Mouse (Mus musculus) CH12.LX (cell line): ENCODE measurements around the gene Tubb5. TPM values are rescaled to one million over a fixed set of nuclear protein-coding genes. Genes with fewer than 3 reads are reported as not detected.

Experiments
- DNase-seq: peaks from one replicate; pipeline ENCODE4 v3.0.0-alpha.2; 2013; ENCODE audit errors: extremely low read depth
- H3K27ac ChIP-seq: 2 replicates; pipeline ENCODE4 v1.5.1; 2012; ENCODE audit warnings: low read depth, mild to moderate bottlenecking, control low read depth, moderate library complexity; ENCODE audit not compliant: insufficient read depth
- H3K27me3 ChIP-seq: replicated peaks from 2 replicates; pipeline ENCODE3; 2012; ENCODE audit warnings: inconsistent platforms
- H3K36me3 ChIP-seq, 2 experiments: replicated peaks in 1 of 2; 2 replicates each; pipeline versions ENCODE3 to v1.6.1; 2012; ENCODE audit warnings: inconsistent platforms in 1 of 2, low read length in 1 of 2, mild to moderate bottlenecking in 1 of 2, mixed read lengths in 1 of 2, moderate library complexity in 1 of 2; ENCODE audit not compliant: control insufficient read depth in 1 of 2, insufficient read depth in 1 of 2
- H3K4me1 ChIP-seq, 2 experiments: 2 replicates each; pipeline ENCODE4 v1.6.1; 2012; ENCODE audit warnings: inconsistent platforms in 1 of 2, moderate library complexity in 1 of 2; ENCODE audit not compliant: insufficient read depth in 2 of 2, control insufficient read depth in 1 of 2
- H3K4me2 ChIP-seq: 2 replicates; pipeline ENCODE4 v1.6.1; 2012; ENCODE audit warnings: low read depth, mild to moderate bottlenecking, control low read depth; ENCODE audit not compliant: poor library complexity, insufficient read depth, severe bottlenecking
- H3K4me3 ChIP-seq, 3 experiments: fragments of 150-350 bp in 1 of 3; sonication (generic) in 1 of 3; replicated peaks in 1 of 3; 2 replicates each; pipeline versions ENCODE3 to v1.5.1; 2011 to 2012; ENCODE audit warnings: low read depth in 2 of 3, low read length in 2 of 3, mild to moderate bottlenecking in 2 of 3, moderate library complexity in 2 of 3, control low read depth in 1 of 3, improper control_type of control experiment in 1 of 3, inconsistent platforms in 1 of 3, mixed read lengths in 1 of 3; ENCODE audit not compliant: poor library complexity in 1 of 3
- H3K79me2 ChIP-seq: replicated peaks from 2 replicates; pipeline ENCODE4 v1.6.1; 2012; ENCODE audit warnings: mild to moderate bottlenecking, moderate library complexity; ENCODE audit not compliant: control insufficient read depth, poor library complexity, insufficient read depth, severe bottlenecking; ENCODE audit errors: extremely low read depth
- H3K9ac ChIP-seq: 2 replicates; pipeline ENCODE4 v1.6.1; 2012; ENCODE audit warnings: low read depth, mild to moderate bottlenecking, control low read depth, moderate library complexity; ENCODE audit not compliant: insufficient read depth
- H3K9me3 ChIP-seq: replicated peaks from 2 replicates; pipeline ENCODE3; 2012; ENCODE audit warnings: low read length, inconsistent platforms, mixed read lengths
- BHLHE40 ChIP-seq: IDR thresholded peaks from 2 replicates; pipeline ENCODE4 v1.6.1; 2011; ENCODE audit warnings: mild to moderate bottlenecking, low read depth, low read length, improper control_type of control experiment
- CHD1 ChIP-seq: IDR thresholded peaks from 2 replicates; pipeline ENCODE4 v1.6.1; 2012; ENCODE audit warnings: low read depth, low read length, improper control_type of control experiment, inconsistent platforms
- CTCF ChIP-seq, 2 experiments: IDR thresholded peaks in 1 of 2; conservative IDR thresholded peaks in 1 of 2; 2 replicates each; pipeline ENCODE4 v1.5.1; 2011 to 2012; ENCODE audit warnings: low read depth in 2 of 2, low read length in 2 of 2, improper control_type of control experiment in 1 of 2, inconsistent platforms in 1 of 2, mild to moderate bottlenecking in 1 of 2, moderate library complexity in 1 of 2
- E2F4 ChIP-seq: IDR thresholded peaks from 2 replicates; pipeline ENCODE4 v1.6.1; 2011; ENCODE audit warnings: low read depth, low read length, improper control_type of control experiment; ENCODE audit not compliant: insufficient replicate concordance
- ELF1 ChIP-seq: IDR thresholded peaks from 2 replicates; pipeline ENCODE4 v1.6.1; 2014; ENCODE audit warnings: low read depth, mild to moderate bottlenecking, inconsistent platforms, low read length, improper control_type of control experiment
- EP300 ChIP-seq: IDR thresholded peaks from 2 replicates; pipeline ENCODE4 v1.6.1; 2011; ENCODE audit warnings: low read length, improper control_type of control experiment
- ETS1 ChIP-seq: conservative IDR thresholded peaks from 2 replicates; pipeline ENCODE4 v1.6.1; 2012; ENCODE audit warnings: low read depth, mild to moderate bottlenecking, inconsistent platforms, low read length, improper control_type of control experiment, moderate library complexity
- GABPA ChIP-seq: IDR thresholded peaks from 2 replicates; pipeline ENCODE4 v1.6.1; 2012; ENCODE audit warnings: low read depth, low read length, improper control_type of control experiment, inconsistent platforms; ENCODE audit not compliant: insufficient replicate concordance
- HCFC1 ChIP-seq: IDR thresholded peaks from 2 replicates; pipeline ENCODE4 v1.6.1; 2012; ENCODE audit warnings: low read depth, mild to moderate bottlenecking, inconsistent platforms, low read length, improper control_type of control experiment
- IRF4 ChIP-seq: IDR thresholded peaks from 2 replicates; pipeline ENCODE4 v1.6.1; 2014; ENCODE audit warnings: low read depth, mild to moderate bottlenecking, inconsistent platforms, low read length, improper control_type of control experiment
- JUN ChIP-seq: IDR thresholded peaks from 2 replicates; pipeline ENCODE4 v1.6.1; 2011; ENCODE audit warnings: low read depth, mild to moderate bottlenecking, low read length, improper control_type of control experiment, moderate library complexity; ENCODE audit not compliant: insufficient read depth
- KAT2A ChIP-seq: IDR thresholded peaks from 2 replicates; pipeline ENCODE4 v1.6.1; 2012; ENCODE audit warnings: low read length, improper control_type of control experiment, inconsistent platforms; ENCODE audit not compliant: insufficient replicate concordance
- MAFK ChIP-seq: IDR thresholded peaks from 2 replicates; pipeline ENCODE4 v1.6.1; 2011; ENCODE audit warnings: low read length, improper control_type of control experiment; ENCODE audit not compliant: insufficient replicate concordance
- MAX ChIP-seq: IDR thresholded peaks from 2 replicates; pipeline ENCODE4 v1.6.1; 2011; ENCODE audit warnings: low read length, improper control_type of control experiment
- MXI1 ChIP-seq: IDR thresholded peaks from 2 replicates; pipeline ENCODE4 v1.6.1; 2011; ENCODE audit warnings: mild to moderate bottlenecking, low read depth, low read length, improper control_type of control experiment
- MYC ChIP-seq: IDR thresholded peaks from 2 replicates; pipeline ENCODE4 v1.6.1; 2011; ENCODE audit warnings: low read depth, mild to moderate bottlenecking, improper control_type of control experiment, low read length
- NELFE ChIP-seq: IDR thresholded peaks from 2 replicates; pipeline ENCODE4 v1.6.1; 2011; ENCODE audit warnings: low read depth, low read length, improper control_type of control experiment
- NRF1 ChIP-seq: IDR thresholded peaks from 2 replicates; pipeline ENCODE4 v1.6.1; 2014; ENCODE audit warnings: low read depth, mild to moderate bottlenecking, inconsistent platforms, low read length, improper control_type of control experiment, moderate library complexity
- PAX5 ChIP-seq: IDR thresholded peaks from 2 replicates; pipeline ENCODE4 v1.6.1; 2012; ENCODE audit warnings: low read length, inconsistent platforms, mixed read lengths
- POLR2A ChIP-seq: IDR thresholded peaks from 2 replicates; pipeline ENCODE4 v1.6.1; 2011; ENCODE audit warnings: low read depth, mild to moderate bottlenecking, improper control_type of control experiment, low read length
- POLR2AphosphoS2 ChIP-seq: IDR thresholded peaks from 2 replicates; pipeline ENCODE4 v1.6.1; 2011; ENCODE audit warnings: low read depth, low read length, improper control_type of control experiment
- RAD21 ChIP-seq: IDR thresholded peaks from 2 replicates; pipeline ENCODE4 v1.6.1; 2011; ENCODE audit warnings: low read depth, mild to moderate bottlenecking, low read length, improper control_type of control experiment, moderate library complexity
- RCOR1 ChIP-seq: conservative IDR thresholded peaks from 2 replicates; pipeline ENCODE4 v1.6.1; 2012; ENCODE audit warnings: low read depth, mild to moderate bottlenecking, inconsistent platforms, low read length, improper control_type of control experiment
- SIN3A ChIP-seq: IDR thresholded peaks from 2 replicates; pipeline ENCODE4 v1.6.1; 2012; ENCODE audit warnings: low read length, improper control_type of control experiment, inconsistent platforms
- SMC3 ChIP-seq: IDR thresholded peaks from 2 replicates; pipeline ENCODE4 v1.6.1; 2011; ENCODE audit warnings: low read depth, low read length, improper control_type of control experiment
- TBP ChIP-seq: conservative IDR thresholded peaks from 2 replicates; pipeline ENCODE4 v1.6.1; 2011; ENCODE audit warnings: low read depth, low read length, improper control_type of control experiment
- TCF12 ChIP-seq: IDR thresholded peaks from 2 replicates; pipeline ENCODE4 v1.6.1; 2014; ENCODE audit warnings: low read depth, mild to moderate bottlenecking, inconsistent platforms, low read length, improper control_type of control experiment
- UBTF ChIP-seq: IDR thresholded peaks from 2 replicates; pipeline ENCODE4 v1.6.1; 2012; ENCODE audit warnings: low read depth, mild to moderate bottlenecking, inconsistent platforms, low read length, improper control_type of control experiment, moderate library complexity
- USF1 ChIP-seq: IDR thresholded peaks from 2 replicates; pipeline ENCODE4 v1.6.1; 2014; ENCODE audit warnings: low read depth, mild to moderate bottlenecking, inconsistent platforms, low read length, improper control_type of control experiment
- USF2 ChIP-seq: conservative IDR thresholded peaks from 2 replicates; pipeline ENCODE4 v1.6.1; 2011; ENCODE audit warnings: low read depth, low read length, improper control_type of control experiment
- ZC3H11A ChIP-seq: IDR thresholded peaks from 2 replicates; pipeline ENCODE4 v1.6.1; 2012; ENCODE audit warnings: low read depth, mild to moderate bottlenecking, inconsistent platforms, low read length, improper control_type of control experiment
- ZKSCAN1 ChIP-seq: IDR thresholded peaks from 2 replicates; pipeline ENCODE4 v1.6.1; 2012; ENCODE audit warnings: low read depth, inconsistent platforms, low read length, improper control_type of control experiment, borderline replicate concordance
- ZNF384 ChIP-seq: IDR thresholded peaks from 2 replicates; pipeline ENCODE4 v1.6.1; 2012; ENCODE audit warnings: low read depth, low read length, improper control_type of control experiment, inconsistent platforms
- dilution Hi-C: fragments of 300-500 bp; cut with MboI; formaldehyde crosslinking; loops from 2 replicates; pipeline ENCODE4 v1.14.3; 2020; ENCODE audit warnings: low sequenced_read_pairs; ENCODE audit not compliant: extremely low pct_unique_long_range_greater_than_20kb, extremely low pct_ligation_motif_present
- in situ Hi-C: fragments of 300-500 bp; cut with MboI; formaldehyde crosslinking; loops from 3 replicates; pipeline ENCODE4 v1.14.3; 2019; ENCODE audit warnings: low sequenced_read_pairs, low pct_ligation_motif_present, low pct_unique_long_range_greater_than_20kb, mixed read lengths
- polyA plus RNA-seq: library from polyadenylated mRNA; unstranded; fragments of >175 nt; gene quantifications from 2 replicates; pipeline ENCODE4 v1.2.1, GENCODE M21; 2012; ENCODE audit warnings: low read depth; ENCODE audit not compliant: insufficient read length
- total RNA-seq, 2 experiments: library from RNA; depleted of rRNA; stranded (reverse); fragments of 300-350 nt in 1 of 2; fragments of >200 nt in 1 of 2; gene quantifications; 2 replicates each; pipeline ENCODE4 v1.2.3; 2012 to 2014

Gene Tubb5
- total and polyA plus RNA-seq, 3 experiments = 1,014 to 1,121 (median 1,053) TPM

DNA sequence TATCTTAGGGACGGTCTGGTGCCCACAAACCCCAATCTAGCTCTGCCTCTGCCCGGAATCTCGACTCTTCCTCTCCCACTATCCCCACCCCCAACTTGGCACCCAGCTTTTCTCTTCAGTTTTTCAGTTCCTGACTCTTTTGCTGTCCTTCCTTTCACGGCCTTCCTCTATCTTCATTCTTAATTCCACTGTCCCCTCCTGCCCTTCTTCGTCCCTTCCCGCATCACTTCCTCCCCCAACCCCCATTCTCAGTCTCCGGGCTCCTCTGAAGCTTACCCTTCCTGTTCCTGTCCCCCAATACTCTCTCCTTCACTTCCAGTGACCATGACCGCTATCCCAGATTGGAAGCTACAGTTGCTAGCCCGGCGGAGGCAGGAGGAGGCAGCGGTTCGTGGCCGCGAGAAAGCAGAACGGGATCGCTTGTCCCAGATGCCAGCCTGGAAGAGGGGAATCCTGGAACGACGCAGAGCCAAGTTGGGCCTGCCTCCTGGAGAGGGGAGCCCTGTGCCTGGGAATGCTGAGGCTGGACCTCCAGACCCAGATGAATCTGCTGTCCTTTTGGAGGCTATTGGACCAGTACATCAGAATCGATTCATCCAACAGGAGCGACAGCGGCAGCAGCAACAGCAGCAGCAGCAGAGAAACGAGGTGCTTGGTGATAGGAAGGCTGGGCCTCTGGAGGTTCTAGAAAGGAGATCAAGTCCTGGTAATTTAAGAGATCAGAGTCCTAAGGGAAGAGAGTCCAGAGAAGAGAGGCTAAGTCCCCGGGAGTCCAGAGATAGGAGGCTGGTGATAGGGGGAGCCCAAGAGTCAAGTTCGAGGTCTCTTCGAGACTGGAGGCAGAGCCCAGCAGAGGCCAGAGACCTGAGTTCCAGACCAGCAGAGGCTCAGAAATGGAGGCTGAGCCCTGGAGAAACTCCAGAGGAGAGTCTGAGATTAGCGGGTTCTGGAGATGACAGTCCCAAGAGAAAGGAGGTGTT is 29.1 kb upstream of the Tubb5 start (continued):
- TF ChIP-seq MXI1 (no peak), NRF1 (no peak), GABPA (no peak), SIN3A (peak; percentile 7; the same call in 1 of the 2 replicates), BHLHE40 (no peak), SMC3 (peak; percentile 31), ETS1 (no peak), EP300 (no peak), ZC3H11A (no peak), HCFC1 (no peak), CHD1 (no peak)

- peaks cover 0 to 4% of the 10 kb centered on the region in 2 experiments for H3K36me3 ChIP-seq
- in situ Hi-C loops (loop anchor here (10.0 kb wide), 1 partner anchor 132 kb away; no protein-coding TSS in a partner anchor), dilution Hi-C loops (no loop called here)
- H3K9me3 ChIP-seq = peaks cover 3% of the 10 kb centered on the region
- peaks cover 29% of the 10 kb centered on the region for H3K79me2 ChIP-seq
- H3K4me3 ChIP-seq = peak overlapping the region; percentile 63 to 99 (median 74)
- H3K4me1 ChIP-seq = peaks cover 0 to 16% of the 10 kb centered on the region in 2 experiments; a peak in 2 of 4 replicates
- H3K27me3 ChIP-seq = no peaks in the 10 kb centered on the region
- peak overlapping the region; percentile 91 for H3K4me2 ChIP-seq
- DNase-seq = peak; percentile 74
- H3K9ac ChIP-seq = peak overlapping the region; percentile 69
- peak overlapping the region; percentile 74 for H3K27ac ChIP-seq
- TF ChIP-seq HCFC1 = no peak
- TF ChIP-seq KAT2A = no peak
- TF ChIP-seq TCF12 = peak; percentile 60; the same call in 1 of the 2 replicates
- no peak for TF ChIP-seq ELF1
- no peak for TF ChIP-seq UBTF
- peak; percentile 71 for TF ChIP-seq SIN3A
- no peak for TF ChIP-seq USF1
- TF ChIP-seq E2F4 = no peak
- 0 out of 2 replicates have a peak, but pooled peaks have one; percentile 24 for TF ChIP-seq TBP
- no peak for TF ChIP-seq MXI1
- TF ChIP-seq IRF4 = peak; percentile 17; the same call in 1 of the 2 replicates
- TF ChIP-seq NELFE = no peak
- TF ChIP-seq RCOR1 = no peak
- no peak for TF ChIP-seq POLR2AphosphoS2
- TF ChIP-seq MAFK = no peak
- TF ChIP-seq GABPA = no peak
- no peak for TF ChIP-seq RAD21
- 0 out of 2 replicates have a peak, but pooled peaks have one; percentile 24 for TF ChIP-seq ETS1
- no peak for TF ChIP-seq ZKSCAN1
- TF ChIP-seq EP300 = no peak
- no peak for TF ChIP-seq MYC
- TF ChIP-seq BHLHE40 = peak; percentile 34; the same call in 1 of the 2 replicates
- no peak for TF ChIP-seq JUN
- no peak for TF ChIP-seq ZC3H11A
- TF ChIP-seq PAX5 = no peak
- TF ChIP-seq CHD1 = no peak; the same call in 1 of the 2 replicates
- TF ChIP-seq MAX = peak; percentile 55
- TF ChIP-seq USF2 = no peak
- TF ChIP-seq ZNF384 = no peak
- TF ChIP-seq CTCF (conservative IDR thresholded peaks at IDR 0.05 in 1 of 2, IDR thresholded peaks at IDR 0.05 in 1 of 2; ENCODE audit: low read depth in 2 of 2, low read length in 2 of 2) = no peak
- peak; percentile 70 for TF ChIP-seq POLR2A
These were observed 28.2 kb upstream of the Tubb5 start for GRCm38 (mm10) chr17:35866281-35866831.
